In genomic region chr5:150207596-150207995, GRCm38 (mm10) we compare ENCODE assay signal across 13 mouse cellular contexts.
DNase-seq lines count a peak whose midpoint lies in the region; ATAC-seq and TF ChIP-seq lines count a peak whose summit lies in the region.
"Had no signal": no experiment of that assay in that cellular context is flagged by ENCODE, and none has a peak within 500 bp of the region (broad histone marks: within the 10 kb centered on the region; RNA-seq: fewer than 3 reads in every experiment).

No protein-coding gene starts in this region.

- no peaks in the 10 kb centered on the region for H3K27me3 ChIP-seq in heart, embryonic 10.5 days (ENCODE audit: insufficient read depth, poor library complexity, severe bottlenecking)
- no peaks in the 10 kb centered on the region for H3K27me3 ChIP-seq in heart, adult 2 months (ENCODE audit: control insufficient read depth, insufficient read depth, low read length)
- H3K27me3 ChIP-seq in kidney, postnatal 0 days (ENCODE audit: insufficient read depth, low read length): no peaks in the 10 kb centered on the region
- no peaks in the 10 kb centered on the region for H3K27me3 ChIP-seq in intestine, embryonic 16.5 days (replicated peaks; ENCODE audit: control insufficient read depth, insufficient read depth, low read length)
- H3K27me3 ChIP-seq in midbrain, postnatal 0 days (ENCODE audit: insufficient read depth, low read length): no peaks in the 10 kb centered on the region
- H3K27me3 ChIP-seq: megakaryocyte, embryonic 14.5 days had no signal

- peak overlapping the region; percentile 41 for H3K4me3 ChIP-seq in heart, embryonic 10.5 days
- H3K4me3 ChIP-seq in heart, adult 2 months: no peak overlapping the region
- H3K4me3 ChIP-seq in kidney, postnatal 0 days (replicated peaks; ENCODE audit: low read depth, low read length): no peak overlapping the region
- 0 out of 2 replicates have a peak overlapping the region, but pooled peaks have one; percentile 9 for H3K4me3 ChIP-seq in intestine, embryonic 16.5 days (ENCODE audit: low read length)
- H3K4me3 ChIP-seq in midbrain, postnatal 0 days (ENCODE audit: low read depth, low read length): peak overlapping the region; percentile 8; the same call in 1 of the 2 replicates
- H3K4me3 ChIP-seq: megakaryocyte, embryonic 14.5 days had no signal

- H3K79me2 ChIP-seq in heart, adult 2 months (replicated peaks; ENCODE audit: control insufficient read depth, insufficient read depth, low read length): peaks cover 1% of the 10 kb centered on the region; the same call in 1 of the 2 replicates

- H3K9ac ChIP-seq in heart, adult 2 months (ENCODE audit: low read depth, low read length): no peak overlapping the region
- H3K9ac ChIP-seq in kidney, postnatal 0 days (ENCODE audit: low read depth, low read length): no peak overlapping the region
- no peak overlapping the region for H3K9ac ChIP-seq in intestine, embryonic 16.5 days (ENCODE audit: low read depth, low read length)
- H3K9ac ChIP-seq in midbrain, postnatal 0 days (replicated peaks; ENCODE audit: low read length, poor library complexity, severe bottlenecking): no peak overlapping the region

- intact Hi-C loops in heart, adult 2 months (cut with DNase I): no loop called here

- 31% methylated on average over 18 of the region's 18 CpGs for WGBS in heart, embryonic 10.5 days
- 64% methylated on average over 18 of the region's 18 CpGs for WGBS in heart, adult 2 months
- 47% methylated on average over 18 of the region's 18 CpGs for WGBS in kidney, postnatal 0 days
- WGBS in intestine, embryonic 16.5 days: 30% methylated on average over 18 of the region's 18 CpGs
- WGBS in midbrain, postnatal 0 days: 39% methylated on average over 18 of the region's 18 CpGs

- no peak for TF ChIP-seq CTCF in heart, adult 2 months (IDR thresholded peaks at IDR 0.05)
- no peak for TF ChIP-seq CTCF in kidney, postnatal 0 days (IDR thresholded peaks at IDR 0.05; ENCODE audit: low read depth)
- no peak for TF ChIP-seq CTCF in midbrain, postnatal 0 days (IDR thresholded peaks at IDR 0.05)

- no peak overlapping the region for H3K27ac ChIP-seq in heart, embryonic 10.5 days
- H3K27ac ChIP-seq in heart, adult 2 months: no peak overlapping the region
- no peak overlapping the region for H3K27ac ChIP-seq in kidney, postnatal 0 days
- H3K27ac ChIP-seq in intestine, embryonic 16.5 days (ENCODE audit: low read length): no peak overlapping the region
- no peak overlapping the region for H3K27ac ChIP-seq in midbrain, postnatal 0 days (ENCODE audit: low read depth, low read length)

- H3K4me1 ChIP-seq in heart, embryonic 10.5 days: 0 out of 2 replicates have a peak, but pooled peaks cover 7% of the 10 kb centered on the region
- peaks cover under 1% of the 10 kb centered on the region for H3K4me1 ChIP-seq in heart, adult 2 months (ENCODE audit: control insufficient read depth, insufficient read depth, low read length)
- no peaks in the 10 kb centered on the region for H3K4me1 ChIP-seq in kidney, postnatal 0 days (replicated peaks; ENCODE audit: insufficient read depth, low read length)
- no peaks in the 10 kb centered on the region for H3K4me1 ChIP-seq in intestine, embryonic 16.5 days (ENCODE audit: control insufficient read depth, insufficient read depth, low read length)
- H3K4me1 ChIP-seq in midbrain, postnatal 0 days (ENCODE audit: insufficient read depth, low read length): no peaks in the 10 kb centered on the region

- H3K36me3 ChIP-seq in heart, embryonic 10.5 days: peaks cover 2% of the 10 kb centered on the region; the same call in 1 of the 2 replicates
- H3K36me3 ChIP-seq in heart, adult 2 months (ENCODE audit: control insufficient read depth, insufficient read depth, low read length): no peaks in the 10 kb centered on the region
- H3K36me3 ChIP-seq in kidney, postnatal 0 days (ENCODE audit: insufficient read depth, low read length): no peaks in the 10 kb centered on the region
- no peaks in the 10 kb centered on the region for H3K36me3 ChIP-seq in intestine, embryonic 16.5 days (ENCODE audit: control insufficient read depth, insufficient read depth, low read length)
- no peaks in the 10 kb centered on the region for H3K36me3 ChIP-seq in midbrain, postnatal 0 days (ENCODE audit: insufficient read depth, low read length)

- no peak for ATAC-seq in kidney, postnatal 0 days (replicated peaks; ENCODE audit: low FRiP score, low read depth)
- ATAC-seq in intestine, embryonic 16.5 days: no peak
- ATAC-seq in midbrain, postnatal 0 days (ENCODE audit: low FRiP score): no peak
- ATAC-seq in frontal cortex, adult (ENCODE audit: low TSS enrichment): no peak
- ATAC-seq: inflammation-experienced regulatory T-cells, adult 6 months had no signal

- TF ChIP-seq POLR2A in heart, adult 2 months (IDR thresholded peaks at IDR 0.05; ENCODE audit: insufficient read depth, low read depth, low read length): no peak

- TF ChIP-seq EP300 in heart, adult 2 months (IDR thresholded peaks at IDR 0.05; ENCODE audit: insufficient read depth, low read depth, low read length): no peak

- H3K4me2 ChIP-seq in kidney, postnatal 0 days (ENCODE audit: low read length): peak overlapping the region; percentile 46
- H3K4me2 ChIP-seq in intestine, embryonic 16.5 days (ENCODE audit: low read depth, low read length): peak overlapping the region; percentile 34
- H3K4me2 ChIP-seq in midbrain, postnatal 0 days (ENCODE audit: low read depth, low read length, poor library complexity, severe bottlenecking): peak overlapping the region; percentile 20; the same call in 1 of the 2 replicates

- no peak for DNase-seq in heart, embryonic 10.5 days (ENCODE audit: low spot score)
- DNase-seq in heart, adult 2 months: no peak
- DNase-seq in kidney, postnatal 0 days (ENCODE audit: low spot score): no peak
- DNase-seq in kidney, postnatal 10 days: no peak
- DNase-seq in midbrain, postnatal 0 days (ENCODE audit: low spot score): no peak
- no peak for DNase-seq in thymus, postnatal 4 days
- DNase-seq: cerebellum, postnatal 36 days; left cerebral cortex, postnatal 4 days; thymus, adult 18-20 months had no signal

- H3K9me3 ChIP-seq in heart, embryonic 10.5 days: no peaks in the 10 kb centered on the region
- H3K9me3 ChIP-seq in kidney, postnatal 0 days (replicated peaks; ENCODE audit: low read length): no peaks in the 10 kb centered on the region
- H3K9me3 ChIP-seq in intestine, embryonic 16.5 days (ENCODE audit: control insufficient read depth, low read length): no peaks in the 10 kb centered on the region
- no peaks in the 10 kb centered on the region for H3K9me3 ChIP-seq in midbrain, postnatal 0 days (ENCODE audit: low read length)

Comparison
In these comparisons a context has a peak if more than half of its experiments do, and no peak if none do; other contexts are left out.
1. H3K4me3 ChIP-seq: peak in heart, embryonic 10.5 days (single experiment), intestine, embryonic 16.5 days (single experiment) and midbrain, postnatal 0 days (single experiment); none in heart, adult 2 months (single experiment) and kidney, postnatal 0 days (single experiment).
2. Peak in every context shown above with its lines, with median percentiles within 50 percentile points of each other: H3K4me2 ChIP-seq.